Mouse (Mus musculus): ENCODE data around the gene Olfr922. TPM values are rescaled to one million over a fixed set of nuclear protein-coding genes. Genes with fewer than 3 reads are reported as not detected.

Olfr922 gene
- not detected in 2 replicates for polyA plus RNA-seq (2016; fragmentation: Nextera tagmentation; extraction: Ambion mirVana)

GRCm38 (mm10) chr9:38814314-38814713 lies at the start of gene Olfr922:
Gene Olfr922 (plus strand): TSS chr9:38814614.
- Histone ChIP-seq H3K4me1 (no peaks in the 10 kb centered on the region), H3K4me3 (no peak within 1 kb of the TSS), H3K36me3 (no peaks in the 10 kb centered on the region), H3K27me3 (ENCODE audit: low read depth, poor library complexity, severe bottlenecking) (no peaks in the 10 kb centered on the region), H3K9me3 (replicated peaks) (no peaks in the 10 kb centered on the region), H3K27ac (no peak within 1 kb of the TSS)
- 80% methylated on average over 2 of the region's 2 CpGs for WGBS
- DNase-seq (ENCODE audit: low spot score), result no peak

- H3K4me1 ChIP-seq, result no peaks in the 10 kb centered on the region
- no peaks in the 10 kb centered on the region for H3K36me3 ChIP-seq
- H3K4me3 ChIP-seq, result no peak within 1 kb of the TSS
- no peak for DNase-seq (ENCODE audit: low spot score)
- H3K27ac ChIP-seq, result no peak within 1 kb of the TSS
- H3K9me3 ChIP-seq (replicated peaks), result no peaks in the 10 kb centered on the region
- no peaks in the 10 kb centered on the region for H3K27me3 ChIP-seq (ENCODE audit: low read depth, poor library complexity, severe bottlenecking)
Measured at GRCm38 (mm10) chr9:38772768-38773167, 41.6 kb upstream of the Olfr922 start, which contains the start of gene Olfr921. Gene Olfr921 (plus strand): TSS chr9:38773068.

- DNase-seq (ENCODE audit: low spot score), result no peak
- WGBS, result 88% methylated on average over 2 of the region's 2 CpGs
- H3K27me3 ChIP-seq (ENCODE audit: low read depth, poor library complexity, severe bottlenecking), result no peaks in the 10 kb centered on the region
- no peak overlapping the region for H3K4me3 ChIP-seq
- no peaks in the 10 kb centered on the region for H3K4me1 ChIP-seq
- H3K9me3 ChIP-seq (replicated peaks), result no peaks in the 10 kb centered on the region
- H3K36me3 ChIP-seq, result no peaks in the 10 kb centered on the region
- H3K27ac ChIP-seq, result no peak overlapping the region
Measured at GRCm38 (mm10) chr9:38792689-38793088, 21.7 kb upstream of the Olfr922 start.

- Histone ChIP-seq H3K27me3 (ENCODE audit: low read depth, poor library complexity, severe bottlenecking) (no peaks in the 10 kb centered on the region), H3K9me3 (replicated peaks) (no peaks in the 10 kb centered on the region), H3K4me3 (no peak overlapping the region), H3K27ac (no peak overlapping the region), H3K4me1 (no peaks in the 10 kb centered on the region), H3K36me3 (no peaks in the 10 kb centered on the region)
- DNase-seq (ENCODE audit: low spot score), result no peak
Measured at GRCm38 (mm10) chr9:38805696-38806095, 8.7 kb upstream of the Olfr922 start.

GRCm38 (mm10) chr9:38815458-38815986 lies 1.1 kb downstream of the Olfr922 start:
- Histone ChIP-seq H3K9me3 (replicated peaks) (no peaks in the 10 kb centered on the region), H3K36me3 (no peaks in the 10 kb centered on the region), H3K27me3 (ENCODE audit: low read depth, poor library complexity, severe bottlenecking) (no peaks in the 10 kb centered on the region), H3K4me3 (no peak overlapping the region), H3K4me1 (no peaks in the 10 kb centered on the region), H3K27ac (no peak overlapping the region)
- DNase-seq (ENCODE audit: low spot score), result no peak
- WGBS, result 89% methylated on average over 1 of the region's 1 CpGs

- WGBS, result 95% methylated on average over 1 of the region's 1 CpGs
- DNase-seq (ENCODE audit: low spot score), result no peak
Measured at GRCm38 (mm10) chr9:38826245-38826644, 11.8 kb downstream of the Olfr922 start, which contains the start of gene Olfr923. Gene Olfr923 (plus strand): TSS chr9:38826545.

GRCm38 (mm10) chr9:38833027-38833426 lies 18.6 kb downstream of the Olfr922 start:
- no peaks in the 10 kb centered on the region for H3K27me3 ChIP-seq (ENCODE audit: low read depth, poor library complexity, severe bottlenecking)
- H3K9me3 ChIP-seq (replicated peaks), result no peaks in the 10 kb centered on the region
- H3K27ac ChIP-seq, result no peak overlapping the region
- H3K36me3 ChIP-seq, result no peaks in the 10 kb centered on the region
- H3K4me3 ChIP-seq, result no peak overlapping the region
- DNase-seq (ENCODE audit: low spot score), result no peak
- H3K4me1 ChIP-seq, result no peaks in the 10 kb centered on the region
- 90% methylated on average over 2 of the region's 2 CpGs for WGBS

More at GRCm38 (mm10) chr9:38826245-38826644, 11.8 kb downstream of the Olfr922 start, which contains the start of gene Olfr923:
- Histone ChIP-seq H3K9me3 (replicated peaks) (no peaks in the 10 kb centered on the region), H3K4me1 (no peaks in the 10 kb centered on the region), H3K27me3 (ENCODE audit: low read depth, poor library complexity, severe bottlenecking) (no peaks in the 10 kb centered on the region), H3K36me3 (no peaks in the 10 kb centered on the region), H3K4me3 (no peak within 1 kb of the TSS), H3K27ac (no peak within 1 kb of the TSS)

- no peak for DNase-seq (ENCODE audit: low spot score)
- Histone ChIP-seq H3K4me1 (no peaks in the 10 kb centered on the region), H3K27me3 (ENCODE audit: low read depth, poor library complexity, severe bottlenecking) (no peaks in the 10 kb centered on the region), H3K4me3 (no peak within 1 kb of the TSS), H3K27ac (no peak within 1 kb of the TSS), H3K9me3 (replicated peaks) (no peaks in the 10 kb centered on the region), H3K36me3 (no peaks in the 10 kb centered on the region)
- WGBS, result 97% methylated on average over 1 of the region's 1 CpGs
Measured at GRCm38 (mm10) chr9:38844149-38844548, 29.7 kb downstream of the Olfr922 start, which contains the start of gene Olfr924. Gene Olfr924 (plus strand): TSS chr9:38844449.

- H3K27me3 ChIP-seq (ENCODE audit: low read depth, poor library complexity, severe bottlenecking), result no peaks in the 10 kb centered on the region
- no peaks in the 10 kb centered on the region for H3K36me3 ChIP-seq
- H3K4me1 ChIP-seq, result no peaks in the 10 kb centered on the region
- no peaks in the 10 kb centered on the region for H3K9me3 ChIP-seq (replicated peaks)
- no peak within 1 kb of the TSS for H3K27ac ChIP-seq
- no peak for DNase-seq (ENCODE audit: low spot score)
- H3K4me3 ChIP-seq, result no peak within 1 kb of the TSS
Measured at GRCm38 (mm10) chr9:38854760-38855159, 40.3 kb downstream of the Olfr922 start, which contains the start of gene Olfr26. Gene Olfr26 (plus strand): TSS chr9:38855060.

Other genes with a start within 250 kb of the Olfr922 start
- not detected in 2 replicates for gene Olfr912, start 234.4 kb upstream of the Olfr922 start, polyA plus RNA-seq (2016; fragmentation: Nextera tagmentation; extraction: Ambion mirVana)
- gene Olfr913, start 221.9 kb upstream of the Olfr922 start, polyA plus RNA-seq (2016; fragmentation: Nextera tagmentation; extraction: Ambion mirVana), result not detected in 2 replicates
- not detected in 2 replicates for gene Olfr914, start 209.5 kb upstream of the Olfr922 start, polyA plus RNA-seq (2016; fragmentation: Nextera tagmentation; extraction: Ambion mirVana)
- not detected in 2 replicates for gene Olfr916, start 154.7 kb upstream of the Olfr922 start, polyA plus RNA-seq (2016; fragmentation: Nextera tagmentation; extraction: Ambion mirVana)
- gene Olfr917, start 148.8 kb upstream of the Olfr922 start, polyA plus RNA-seq (2016; fragmentation: Nextera tagmentation; extraction: Ambion mirVana), result not detected in 2 replicates
- not detected in 2 replicates for gene Olfr918, start 140.0 kb upstream of the Olfr922 start, polyA plus RNA-seq (2016; fragmentation: Nextera tagmentation; extraction: Ambion mirVana)
- gene Olfr919, start 110.9 kb upstream of the Olfr922 start, polyA plus RNA-seq (2016; fragmentation: Nextera tagmentation; extraction: Ambion mirVana), result not detected in 2 replicates
- gene Vwa5a, start 96.3 kb upstream of the Olfr922 start, polyA plus RNA-seq (2016; fragmentation: Nextera tagmentation; extraction: Ambion mirVana), result 4.8 and 7.8 TPM in 2 replicates
- 0.04 TPM in 1 of 2 replicates, not detected in the other for gene Olfr920, start 62.3 kb upstream of the Olfr922 start, polyA plus RNA-seq (2016; fragmentation: Nextera tagmentation; extraction: Ambion mirVana)
- not detected in 2 replicates for gene Olfr921, start 41.5 kb upstream of the Olfr922 start, polyA plus RNA-seq (2016; fragmentation: Nextera tagmentation; extraction: Ambion mirVana)
- not detected in 2 replicates for gene Olfr923, start 11.9 kb downstream of the Olfr922 start, polyA plus RNA-seq (2016; fragmentation: Nextera tagmentation; extraction: Ambion mirVana)
- gene Olfr924, start 29.8 kb downstream of the Olfr922 start, polyA plus RNA-seq (2016; fragmentation: Nextera tagmentation; extraction: Ambion mirVana), result not detected in 2 replicates
- gene Olfr26, start 40.4 kb downstream of the Olfr922 start, polyA plus RNA-seq (2016; fragmentation: Nextera tagmentation; extraction: Ambion mirVana), result not detected in 2 replicates
- not detected in 2 replicates for gene Olfr926, start 62.5 kb downstream of the Olfr922 start, polyA plus RNA-seq (2016; fragmentation: Nextera tagmentation; extraction: Ambion mirVana)
- not detected in 2 replicates for gene Olfr930, start 115.2 kb downstream of the Olfr922 start, polyA plus RNA-seq (2016; fragmentation: Nextera tagmentation; extraction: Ambion mirVana)
- not detected in 2 replicates for gene Olfr933, start 157.7 kb downstream of the Olfr922 start, polyA plus RNA-seq (2016; fragmentation: Nextera tagmentation; extraction: Ambion mirVana)
- not detected in 2 replicates for gene Olfr934, start 173.7 kb downstream of the Olfr922 start, polyA plus RNA-seq (2016; fragmentation: Nextera tagmentation; extraction: Ambion mirVana)
- not detected in 2 replicates for gene Olfr935, start 185.1 kb downstream of the Olfr922 start, polyA plus RNA-seq (2016; fragmentation: Nextera tagmentation; extraction: Ambion mirVana)
- not detected in 2 replicates for gene Olfr146, start 208.8 kb downstream of the Olfr922 start, polyA plus RNA-seq (2016; fragmentation: Nextera tagmentation; extraction: Ambion mirVana)